Mouse (Mus musculus) thymus, adult 2 months (tissue): ENCODE results near the gene Gm27027. TPM values are rescaled to one million over a fixed set of nuclear protein-coding genes. Genes with fewer than 3 reads are reported as not detected.

Experiments used
- DNase-seq: peaks from one replicate; pipeline ENCODE4 v3.0.0; 2021
- H3K27ac ChIP-seq: fragments of 200-500 bp; 2 replicates; pipeline ENCODE4 v1.5.1; 2012; ENCODE audit warnings: low read length, control low read depth; ENCODE audit not compliant: control insufficient read depth, insufficient read depth
- H3K27me3 ChIP-seq: fragments of 200-500 bp; 2 replicates; pipeline ENCODE4 v1.6.1; 2012; ENCODE audit warnings: mild to moderate bottlenecking, low read length, moderate library complexity, mixed read lengths; ENCODE audit not compliant: control insufficient read depth, insufficient read depth
- H3K36me3 ChIP-seq: fragments of 200-500 bp; 2 replicates; pipeline ENCODE4 v1.6.1; 2012; ENCODE audit warnings: mild to moderate bottlenecking, low read length, moderate library complexity; ENCODE audit not compliant: control insufficient read depth, insufficient read depth
- H3K4me1 ChIP-seq: fragments of 200-500 bp; replicated peaks from 2 replicates; pipeline ENCODE4 v1.6.1; 2012; ENCODE audit warnings: low read length; ENCODE audit not compliant: control insufficient read depth, insufficient read depth
- H3K4me3 ChIP-seq: fragments of 200-500 bp; 2 replicates; pipeline ENCODE4 v1.5.1; 2012; ENCODE audit warnings: mild to moderate bottlenecking, low read length, control low read depth, moderate library complexity; ENCODE audit not compliant: control insufficient read depth, insufficient read depth
- CTCF ChIP-seq: fragments of 200-500 bp; IDR thresholded peaks from 2 replicates; pipeline ENCODE4 v1.5.1; 2012; ENCODE audit warnings: mild to moderate bottlenecking, control low read depth, low read length, moderate library complexity, borderline replicate concordance; ENCODE audit not compliant: control insufficient read depth, poor library complexity, insufficient read depth; ENCODE audit errors: extremely low read depth
- POLR2A ChIP-seq: fragments of 200-500 bp; IDR thresholded peaks from 2 replicates; pipeline ENCODE4 v1.6.1; 2012; ENCODE audit warnings: mild to moderate bottlenecking, low read length, control low read depth, moderate library complexity; ENCODE audit not compliant: control insufficient read depth, poor library complexity, insufficient read depth; ENCODE audit errors: extremely low read depth
- WGBS: fragments of 180-500 bp; shearing (Covaris S2); methylation state at CpG from one replicate; pipeline ENCODE4 v1.1.7; 2018; 5-methylcytosine and 5-hydroxymethylcytosine counted together
- polyA plus RNA-seq: library from polyadenylated mRNA; depleted of rRNA; stranded (reverse); fragments of >200 nt; gene quantifications from 2 replicates; pipeline ENCODE4 v1.2.3, GENCODE M21; 2012

Gm27027 gene
- polyA plus RNA-seq, 1 experiment = not detected

- Histone ChIP-seq H3K4me3 (peak overlapping the region; percentile 10; the same call in 1 of the 2 replicates), H3K27ac (no peak overlapping the region)
- 9% methylated on average over 37 of the region's 37 CpGs for WGBS
These were observed 19.5 kb downstream of the Gm27027 start for GRCm38 (mm10) chr2:93976436-93977252.

GRCm38 (mm10) chr2:93975526-93976435 lies 20.4 kb downstream of the Gm27027 start:
- no peak overlapping the region for H3K4me3 ChIP-seq
- no peak overlapping the region for H3K27ac ChIP-seq

More at GRCm38 (mm10) chr2:93976436-93977252, 19.5 kb downstream of the Gm27027 start:
- H3K4me1 ChIP-seq = peaks cover 10% of the 10 kb centered on the region; the same call in 1 of the 2 replicates
- TF ChIP-seq CTCF (peak; percentile 34; the same call in 1 of the 2 replicates), POLR2A (no peak)
- H3K36me3 ChIP-seq = peaks cover 11% of the 10 kb centered on the region
- no peaks in the 10 kb centered on the region for H3K27me3 ChIP-seq
- DNase-seq = peak; percentile 49

GRCm38 (mm10) chr2:93975041-93975440 lies 21.1 kb downstream of the Gm27027 start:
- H3K27me3 ChIP-seq = no peaks in the 10 kb centered on the region

More at GRCm38 (mm10) chr2:93975526-93976435, 20.4 kb downstream of the Gm27027 start:
- TF ChIP-seq CTCF = no peak
- TF ChIP-seq POLR2A = no peak
- no peaks in the 10 kb centered on the region for H3K27me3 ChIP-seq
- H3K36me3 ChIP-seq = peaks cover 3% of the 10 kb centered on the region; the same call in 1 of the 2 replicates
- H3K4me1 ChIP-seq = peaks cover 10% of the 10 kb centered on the region; the same call in 1 of the 2 replicates
- 61% methylated on average over 21 of the region's 21 CpGs for WGBS
- DNase-seq = no peak

GRCm38 (mm10) chr2:93971647-93972046 lies 24.5 kb downstream of the Gm27027 start:
- no peak for TF ChIP-seq CTCF
- no peak for TF ChIP-seq POLR2A
- H3K27ac ChIP-seq = no peak overlapping the region
- H3K4me1 ChIP-seq = peaks cover 9% of the 10 kb centered on the region; the same call in 1 of the 2 replicates
- DNase-seq = no peak
- no peaks in the 10 kb centered on the region for H3K27me3 ChIP-seq
- WGBS = 89% methylated on average over 3 of the region's 3 CpGs
- no peak overlapping the region for H3K4me3 ChIP-seq
- H3K36me3 ChIP-seq = no peaks in the 10 kb centered on the region

More at GRCm38 (mm10) chr2:93975041-93975440, 21.1 kb downstream of the Gm27027 start:
- DNase-seq = no peak
- TF ChIP-seq POLR2A = no peak
- TF ChIP-seq CTCF = no peak
- 93% methylated on average over 7 of the region's 7 CpGs for WGBS
- no peak overlapping the region for H3K4me3 ChIP-seq
- no peak overlapping the region for H3K27ac ChIP-seq
- H3K36me3 ChIP-seq = no peaks in the 10 kb centered on the region
- peaks cover 10% of the 10 kb centered on the region; the same call in 1 of the 2 replicates for H3K4me1 ChIP-seq

GRCm38 (mm10) chr2:93964494-93965160 lies 31.5 kb downstream of the Gm27027 start:
- no peak for DNase-seq
- Histone ChIP-seq H3K27me3 (no peaks in the 10 kb centered on the region), H3K36me3 (no peaks in the 10 kb centered on the region), H3K4me3 (no peak overlapping the region), H3K27ac (no peak overlapping the region), H3K4me1 (no peaks in the 10 kb centered on the region)
- WGBS = 90% methylated on average over 7 of the region's 7 CpGs
- TF ChIP-seq POLR2A (no peak), CTCF (no peak)

- Histone ChIP-seq H3K4me1 (no peaks in the 10 kb centered on the region), H3K36me3 (no peaks in the 10 kb centered on the region), H3K27me3 (no peaks in the 10 kb centered on the region), H3K27ac (no peak overlapping the region), H3K4me3 (no peak overlapping the region)
- DNase-seq = no peak
- TF ChIP-seq POLR2A (no peak), CTCF (no peak)
- 86% methylated on average over 1 of the region's 1 CpGs for WGBS
These were observed 32.4 kb downstream of the Gm27027 start for GRCm38 (mm10) chr2:93963802-93964201.
